Mouse (Mus musculus): ENCODE measurements around the gene Abcg4. TPM values are rescaled to one million over a fixed set of nuclear protein-coding genes. Genes with fewer than 3 reads are reported as not detected.

Abcg4 gene
- polyA plus RNA-seq, 1 experiment, result 0.21 TPM

- TF ChIP-seq MYOD1 (IDR thresholded peaks at IDR 0.05; ENCODE audit: control insufficient read depth, insufficient read length, low read depth) (no peak), FOSL1 (IDR thresholded peaks at IDR 0.05; ENCODE audit: insufficient read depth, low read length, poor library complexity, severe bottlenecking) (no peak), MAX (IDR thresholded peaks at IDR 0.05) (no peak)
- peaks cover 21% of the 10 kb centered on the region for H3K79me2 ChIP-seq (ENCODE audit: control insufficient read depth, insufficient read depth)
- H3K27me3 ChIP-seq (ENCODE audit: control insufficient read depth, insufficient read depth, insufficient read length), result no peaks in the 10 kb centered on the region
- peaks cover 2% of the 10 kb centered on the region for H3K79me3 ChIP-seq (ENCODE audit: low read depth)
- H3ac ChIP-seq (ENCODE audit: control insufficient read depth, insufficient read length, low read depth), result peak overlapping the region; percentile 10
- H3K4me3 ChIP-seq (ENCODE audit: insufficient read depth, poor library complexity, severe bottlenecking), result no peak overlapping the region
- no peaks in the 10 kb centered on the region for H3K36me3 ChIP-seq (ENCODE audit: control insufficient read depth, insufficient read depth)
Measured at GRCm38 (mm10) chr9:44320799-44321133, 32.4 kb upstream of the Abcg4 start.

GRCm38 (mm10) chr9:44319887-44320798, 31.7 kb upstream of the Abcg4 start, which contains the start of gene C2cd2l:
Gene C2cd2l (minus strand): TSS chr9:44320285.
- no peaks in the 10 kb centered on the region for H3K36me3 ChIP-seq (ENCODE audit: control insufficient read depth, insufficient read depth)
- peak within 1 kb of the TSS; percentile 50 for H3K4me3 ChIP-seq (ENCODE audit: insufficient read depth, poor library complexity, severe bottlenecking)
- peaks cover 2% of the 10 kb centered on the region for H3K79me3 ChIP-seq (ENCODE audit: low read depth)
- H3K79me2 ChIP-seq (ENCODE audit: control insufficient read depth, insufficient read depth), result peaks cover 21% of the 10 kb centered on the region
- H3ac ChIP-seq (ENCODE audit: control insufficient read depth, insufficient read length, low read depth), result peak within 1 kb of the TSS; percentile 89
- TF ChIP-seq CEBPB (IDR thresholded peaks at IDR 0.05; ENCODE audit: low read depth) (no peak), MAX (IDR thresholded peaks at IDR 0.05) (no peak)
- H3K27me3 ChIP-seq (ENCODE audit: control insufficient read depth, insufficient read depth, insufficient read length), result no peaks in the 10 kb centered on the region

GRCm38 (mm10) chr9:44319105-44319886, 30.9 kb upstream of the Abcg4 start:
- H3ac ChIP-seq (ENCODE audit: control insufficient read depth, insufficient read length, low read depth), result peak overlapping the region; percentile 89
- H3K27me3 ChIP-seq (ENCODE audit: control insufficient read depth, insufficient read depth, insufficient read length), result no peaks in the 10 kb centered on the region
- peaks cover 21% of the 10 kb centered on the region for H3K79me2 ChIP-seq (ENCODE audit: control insufficient read depth, insufficient read depth)
- TF ChIP-seq CEBPB (IDR thresholded peaks at IDR 0.05; ENCODE audit: low read depth), result no peak
- no peak for TF ChIP-seq FOSL1 (IDR thresholded peaks at IDR 0.05; ENCODE audit: insufficient read depth, low read length, poor library complexity, severe bottlenecking)
- TF ChIP-seq USF1 (IDR thresholded peaks at IDR 0.05; ENCODE audit: low read depth), result no peak
- no peak for TF ChIP-seq MYOD1 (IDR thresholded peaks at IDR 0.05; ENCODE audit: control insufficient read depth, insufficient read length, low read depth)
- no peak for TF ChIP-seq CTCF (IDR thresholded peaks at IDR 0.05; ENCODE audit: control insufficient read depth, insufficient read depth, insufficient read length)
- no peak for TF ChIP-seq MYOG (IDR thresholded peaks at IDR 0.05; ENCODE audit: control insufficient read depth, extremely low read depth, insufficient read length)
- no peak for TF ChIP-seq MAX (IDR thresholded peaks at IDR 0.05)
- peak overlapping the region; percentile 50 for H3K4me3 ChIP-seq (ENCODE audit: insufficient read depth, poor library complexity, severe bottlenecking)
- H3K79me3 ChIP-seq (ENCODE audit: low read depth), result peaks cover 2% of the 10 kb centered on the region
- H3K36me3 ChIP-seq (ENCODE audit: control insufficient read depth, insufficient read depth), result no peaks in the 10 kb centered on the region

- H3K36me3 ChIP-seq (ENCODE audit: control insufficient read depth, insufficient read depth), result no peaks in the 10 kb centered on the region
- no peak overlapping the region for H3ac ChIP-seq (ENCODE audit: control insufficient read depth, insufficient read length, low read depth)
- peaks cover 21% of the 10 kb centered on the region for H3K79me2 ChIP-seq (ENCODE audit: control insufficient read depth, insufficient read depth)
- no peaks in the 10 kb centered on the region for H3K27me3 ChIP-seq (ENCODE audit: control insufficient read depth, insufficient read depth, insufficient read length)
- peaks cover 2% of the 10 kb centered on the region for H3K79me3 ChIP-seq (ENCODE audit: low read depth)
- no peak overlapping the region for H3K4me3 ChIP-seq (ENCODE audit: insufficient read depth, poor library complexity, severe bottlenecking)
- TF ChIP-seq FOSL1 (IDR thresholded peaks at IDR 0.05; ENCODE audit: insufficient read depth, low read length, poor library complexity, severe bottlenecking) (no peak), CTCF (IDR thresholded peaks at IDR 0.05; ENCODE audit: control insufficient read depth, insufficient read depth, insufficient read length) (no peak), MYOD1 (IDR thresholded peaks at IDR 0.05; ENCODE audit: control insufficient read depth, insufficient read length, low read depth) (no peak), CEBPB (IDR thresholded peaks at IDR 0.05; ENCODE audit: low read depth) (no peak), MYOG (IDR thresholded peaks at IDR 0.05; ENCODE audit: control insufficient read depth, extremely low read depth, insufficient read length) (no peak), USF1 (IDR thresholded peaks at IDR 0.05; ENCODE audit: low read depth) (no peak), MAX (IDR thresholded peaks at IDR 0.05) (no peak)
Measured at GRCm38 (mm10) chr9:44318826-44319095, 30.3 kb upstream of the Abcg4 start.

GRCm38 (mm10) chr9:44318076-44318825, 29.8 kb upstream of the Abcg4 start:
- no peak overlapping the region for H3K4me3 ChIP-seq (ENCODE audit: insufficient read depth, poor library complexity, severe bottlenecking)
- peaks cover 2% of the 10 kb centered on the region for H3K79me3 ChIP-seq (ENCODE audit: low read depth)
- TF ChIP-seq CEBPB (IDR thresholded peaks at IDR 0.05; ENCODE audit: low read depth) (no peak), MAX (IDR thresholded peaks at IDR 0.05) (no peak), FOSL1 (IDR thresholded peaks at IDR 0.05; ENCODE audit: insufficient read depth, low read length, poor library complexity, severe bottlenecking) (no peak)
- H3K36me3 ChIP-seq (ENCODE audit: control insufficient read depth, insufficient read depth), result peaks cover 4% of the 10 kb centered on the region
- H3K27me3 ChIP-seq (ENCODE audit: control insufficient read depth, insufficient read depth, insufficient read length), result no peaks in the 10 kb centered on the region
- no peak overlapping the region for H3ac ChIP-seq (ENCODE audit: control insufficient read depth, insufficient read length, low read depth)
- peaks cover 21% of the 10 kb centered on the region for H3K79me2 ChIP-seq (ENCODE audit: control insufficient read depth, insufficient read depth)
